Mouse (Mus musculus) regulatory T cell (primary cell): Measurements from ENCODE around the gene Trip4.

Experiments
- in situ Hi-C: fragments of 300-600 bp; cut with MboI, MseI; formaldehyde crosslinking; loops from one replicate; pipeline ENCODE4 v1.15.1; 2025; ENCODE audit warnings: high pct_unique_total_duplicates

Gene Trip4

DNA sequence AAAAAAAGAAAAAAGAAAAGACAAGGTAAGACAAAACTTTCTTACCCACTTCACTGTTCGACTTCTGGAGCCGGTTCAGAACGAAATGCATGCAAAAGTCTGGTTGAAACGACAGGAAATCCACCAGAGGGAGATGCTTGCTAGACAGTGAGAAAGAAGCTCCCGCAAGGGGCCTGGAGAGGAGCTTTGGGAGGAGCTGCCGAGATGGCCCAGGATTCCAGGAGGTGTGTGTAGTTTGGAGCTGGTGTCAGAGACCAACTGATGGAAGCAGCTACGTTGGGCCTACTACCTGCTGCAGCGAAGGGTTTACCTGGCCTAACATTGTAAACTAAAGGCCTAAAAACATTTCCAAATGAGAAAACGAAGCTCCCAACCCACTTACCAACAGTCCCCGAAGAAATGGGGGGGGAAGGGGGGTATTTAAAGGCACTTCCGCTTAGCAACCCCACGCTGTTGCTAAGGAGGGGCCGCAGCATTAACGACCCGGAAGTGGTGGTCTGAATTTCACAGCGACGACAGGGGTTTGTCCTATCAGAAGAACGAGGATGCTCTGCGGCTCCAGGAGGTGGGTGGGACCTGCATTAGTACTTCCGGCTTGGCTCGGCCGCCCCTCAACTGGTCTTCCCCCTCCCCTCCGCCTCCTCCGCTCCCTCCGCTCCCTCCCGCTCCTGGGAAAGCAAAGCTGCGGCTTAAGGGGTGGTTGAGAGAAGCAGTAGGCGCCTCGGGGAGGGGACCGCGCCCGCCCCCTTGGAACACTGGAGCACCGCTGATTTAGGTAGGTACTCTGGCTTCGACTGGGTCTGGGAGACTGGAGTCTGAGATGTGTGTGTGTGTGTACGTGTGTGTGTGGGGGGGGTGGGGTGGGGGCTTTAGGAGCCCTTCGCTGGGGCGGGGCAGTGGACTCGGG is at the start of gene Trip4, which contains the start of gene Csnk1g1:
Gene Trip4, minus strand, starts transcription at position 401 of the 907 bp plus-strand sequence.
Gene Csnk1g1, plus strand, starts transcription at position 531 of the 907 bp plus-strand sequence.
- in situ Hi-C loops: no loop called here

DNA sequence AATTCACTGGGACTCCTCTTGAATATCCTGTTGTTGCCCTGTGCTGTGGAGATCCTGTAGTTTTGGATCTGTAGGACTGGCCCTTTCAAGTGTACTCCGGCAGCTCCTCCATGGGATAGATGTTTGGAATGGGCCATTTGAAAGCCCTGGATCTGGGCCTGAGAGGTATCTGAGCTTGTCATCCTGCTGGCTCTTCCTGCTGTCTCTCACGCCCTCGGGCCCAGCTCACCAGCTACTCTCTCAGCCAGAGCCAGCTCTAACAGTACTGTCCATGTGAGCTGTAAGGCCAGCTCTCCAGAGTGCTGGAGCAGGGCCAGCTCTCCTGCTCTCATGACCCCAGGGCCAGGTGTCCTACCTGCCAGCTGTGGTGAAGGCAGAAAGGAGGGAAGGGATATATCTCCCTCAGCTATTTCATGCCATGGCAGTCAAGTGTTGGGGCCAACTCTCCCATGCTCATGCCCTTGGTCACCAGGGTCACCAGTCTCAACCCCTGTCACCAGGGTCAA is 42.5 kb upstream of the Trip4 start:
- in situ Hi-C loops: no loop called here

DNA sequence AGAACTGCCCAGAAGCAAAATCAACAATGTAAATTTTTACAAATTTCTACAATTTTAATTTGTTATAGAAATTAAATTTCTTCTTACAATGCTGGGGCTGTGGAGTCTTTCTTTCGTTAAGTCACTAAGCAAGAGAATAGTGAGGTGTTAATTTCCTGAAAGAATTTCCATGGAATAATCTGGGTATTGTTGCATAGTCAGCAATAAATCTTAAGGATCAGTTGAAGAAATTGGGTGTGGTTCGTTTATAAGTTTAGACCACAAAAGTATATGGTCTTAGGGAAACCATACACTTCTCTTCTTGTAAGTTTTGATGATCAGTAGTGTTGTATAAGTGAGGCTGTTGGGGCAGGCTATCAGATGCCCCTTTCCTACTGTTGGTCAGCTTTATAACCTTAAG is 29.0 kb upstream of the Trip4 start:
- in situ Hi-C loops: no loop called here

DNA sequence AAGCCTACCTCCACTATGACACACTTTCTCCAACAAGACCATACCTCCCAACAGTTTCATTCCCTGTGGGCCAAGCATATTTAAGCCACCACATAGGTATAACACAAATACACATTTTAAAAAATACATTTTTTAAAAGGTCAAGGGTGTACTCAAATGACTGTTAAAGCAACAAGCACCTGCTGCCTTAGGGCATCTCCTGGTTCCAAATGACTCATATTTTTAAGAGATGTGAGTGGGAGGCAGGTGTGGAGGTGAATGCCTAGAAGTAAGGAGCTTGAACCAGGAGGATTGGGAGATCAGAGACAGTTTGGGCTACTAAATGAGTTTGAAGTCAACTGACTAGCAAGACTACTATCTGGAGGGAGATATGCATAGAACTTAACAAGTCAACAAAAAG is 21.2 kb upstream of the Trip4 start:
- in situ Hi-C loops: no loop called here

DNA sequence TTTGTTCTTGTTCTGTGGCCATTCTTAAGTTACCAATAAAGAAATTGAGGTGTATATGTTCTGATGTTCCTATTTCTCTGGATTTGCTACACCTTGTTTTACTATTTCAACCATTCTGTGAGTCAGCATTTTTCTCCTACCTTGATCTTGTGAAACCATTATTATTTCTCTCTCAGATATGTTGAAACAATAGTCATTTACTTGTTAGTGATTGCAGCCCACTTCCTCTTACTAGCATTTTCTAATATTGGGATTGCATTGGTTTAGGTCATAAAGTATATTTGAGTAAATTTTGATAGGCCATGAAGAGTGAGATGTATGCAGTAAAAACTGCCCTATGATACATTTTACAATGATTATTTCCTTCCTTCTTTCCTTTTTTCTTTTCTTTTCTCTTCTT is 19.9 kb upstream of the Trip4 start:
- in situ Hi-C loops: no loop called here

DNA sequence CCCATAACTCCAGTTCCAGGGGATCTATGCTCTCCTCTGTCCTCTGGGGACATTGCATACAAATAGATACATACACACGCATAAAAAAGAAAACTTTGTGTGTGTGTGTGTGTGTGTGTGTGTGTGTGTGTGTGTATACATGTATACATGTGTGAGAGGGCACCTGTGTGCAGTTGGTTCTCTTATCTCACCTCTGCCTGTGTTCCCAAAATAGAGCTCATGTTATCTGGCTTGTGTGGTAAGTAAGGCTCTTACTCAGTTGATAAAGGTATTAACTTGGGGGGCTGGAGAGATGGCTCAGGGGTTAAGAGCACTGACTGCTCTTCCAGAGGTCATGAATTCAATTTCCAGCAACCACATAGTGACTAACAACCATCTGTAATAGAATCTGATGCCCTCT is 8.4 kb upstream of the Trip4 start:
- in situ Hi-C loops: no loop called here

DNA sequence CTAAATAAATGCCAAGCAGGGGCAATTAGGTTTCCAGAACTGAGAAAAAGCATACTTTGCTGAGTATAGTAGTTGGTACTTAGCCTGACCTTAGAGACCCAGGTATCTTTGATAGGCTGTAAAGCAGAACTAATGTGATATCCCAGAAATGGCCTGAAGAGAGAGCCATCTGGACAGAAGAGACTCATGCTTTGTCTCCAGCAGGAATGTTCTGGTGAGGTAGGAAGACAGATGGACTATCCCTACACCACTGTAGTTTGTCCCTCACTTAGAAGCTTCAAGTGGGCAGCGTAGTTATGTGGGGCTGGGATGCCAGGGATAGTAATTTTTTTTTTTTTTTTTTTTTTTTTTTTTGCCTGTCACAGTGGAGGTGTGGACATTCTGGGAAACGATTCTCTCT is 5.4 kb upstream of the Trip4 start:
- in situ Hi-C loops: no loop called here

DNA sequence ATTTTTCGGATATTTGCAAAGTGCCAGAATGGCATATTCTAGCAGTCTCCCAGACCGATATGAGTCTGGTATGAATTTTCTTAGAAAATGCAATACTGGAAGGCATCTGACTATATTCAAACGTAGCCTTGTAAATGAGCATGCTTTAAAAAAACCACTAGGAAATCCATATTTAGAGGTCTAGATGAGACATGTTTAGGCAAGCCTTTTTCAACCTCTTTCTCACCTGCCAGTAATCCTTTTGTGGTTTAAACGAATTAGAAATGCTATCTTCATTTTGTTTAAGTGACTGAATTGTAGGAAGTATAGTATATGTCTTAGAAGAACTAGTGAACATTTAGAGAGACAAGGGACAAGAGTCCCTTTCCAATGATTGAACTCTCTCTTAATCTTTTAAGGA is 1.2 kb upstream of the Trip4 start:
- in situ Hi-C loops: no loop called here

DNA sequence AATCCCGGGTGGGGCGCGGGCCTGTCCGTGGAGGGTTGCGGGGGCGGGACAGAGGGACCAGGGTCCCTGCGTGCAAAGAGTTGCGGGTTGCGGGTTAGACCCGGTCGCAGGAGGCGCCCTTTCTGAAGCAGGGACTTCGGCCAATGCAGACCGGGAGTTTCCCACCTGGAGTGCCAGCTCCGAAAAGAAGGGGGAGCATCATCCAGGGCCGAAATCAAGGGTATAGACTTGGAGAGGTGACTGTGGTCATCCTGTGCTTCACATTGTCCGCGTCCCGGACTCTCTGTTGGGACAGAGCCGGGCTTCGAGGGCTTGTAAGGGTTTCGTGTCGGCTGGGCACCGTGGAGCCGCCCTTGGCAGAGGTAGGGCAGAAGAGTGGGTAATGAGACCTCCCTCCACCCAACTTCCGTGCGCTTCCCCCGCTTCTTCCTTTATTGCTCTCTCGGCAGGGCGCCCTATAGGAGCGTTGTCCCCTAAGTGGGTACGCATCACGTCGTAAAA is 757 bp upstream of the Trip4 start:
- in situ Hi-C loops: no loop called here

DNA sequence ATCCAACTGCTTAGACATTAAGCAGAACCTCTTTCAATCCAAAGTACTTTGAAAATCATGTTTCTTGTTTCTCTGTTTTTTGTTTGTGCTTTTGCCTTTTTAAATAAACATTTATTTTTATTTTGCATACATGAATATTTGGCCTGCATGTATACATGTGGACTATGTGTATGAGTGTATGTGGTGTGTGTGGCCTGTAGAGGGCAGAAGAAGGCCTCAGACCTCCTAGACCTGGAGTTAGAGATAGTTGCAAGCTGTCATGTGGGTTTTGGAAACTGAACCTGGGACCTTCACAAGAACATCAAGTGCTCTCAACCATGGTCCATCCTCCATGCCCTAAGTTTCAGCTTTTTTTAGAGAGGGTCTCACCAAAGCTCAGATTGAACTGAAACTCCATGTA is 5.2 kb downstream of the Trip4 start:
- in situ Hi-C loops: no loop called here

DNA sequence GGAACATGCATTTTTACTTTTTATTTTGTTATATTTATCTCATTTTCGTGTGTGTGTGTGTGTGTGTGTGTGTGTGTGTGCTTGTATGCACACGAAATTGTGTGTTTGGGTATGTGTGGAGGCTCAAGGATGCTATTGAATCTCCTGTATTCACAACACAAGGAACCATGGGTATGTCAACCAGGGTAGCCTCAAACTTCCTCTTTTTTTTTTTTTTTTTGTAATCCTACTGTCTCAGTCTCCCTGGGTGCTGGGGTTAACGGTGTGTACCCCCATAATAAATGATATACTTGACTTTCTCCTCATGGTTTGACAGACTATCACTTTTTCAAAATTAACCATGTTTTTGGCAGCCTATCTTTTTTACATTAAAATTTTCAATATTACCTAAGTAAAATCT is 5.7 kb downstream of the Trip4 start:
- in situ Hi-C loops: no loop called here

DNA sequence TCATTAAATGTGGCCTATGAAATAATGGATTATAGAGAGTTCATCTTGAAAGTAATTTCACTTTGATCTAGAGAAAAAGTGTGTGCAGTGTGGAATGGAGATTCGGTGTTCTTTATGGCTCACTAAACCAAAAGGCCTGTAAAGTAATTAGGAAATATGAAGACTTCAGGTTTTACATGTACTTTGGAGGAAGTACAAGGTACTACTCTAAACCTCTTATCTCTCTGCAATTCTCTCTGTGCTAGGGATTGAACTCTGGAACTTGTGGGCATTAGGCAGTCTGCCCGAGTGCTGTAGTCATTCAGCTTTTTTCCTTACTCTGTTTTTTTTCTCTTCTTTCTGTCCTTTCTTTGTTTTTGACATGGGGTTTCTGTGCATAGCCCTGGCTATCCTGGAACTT is 11.6 kb downstream of the Trip4 start:
- in situ Hi-C loops: no loop called here

DNA sequence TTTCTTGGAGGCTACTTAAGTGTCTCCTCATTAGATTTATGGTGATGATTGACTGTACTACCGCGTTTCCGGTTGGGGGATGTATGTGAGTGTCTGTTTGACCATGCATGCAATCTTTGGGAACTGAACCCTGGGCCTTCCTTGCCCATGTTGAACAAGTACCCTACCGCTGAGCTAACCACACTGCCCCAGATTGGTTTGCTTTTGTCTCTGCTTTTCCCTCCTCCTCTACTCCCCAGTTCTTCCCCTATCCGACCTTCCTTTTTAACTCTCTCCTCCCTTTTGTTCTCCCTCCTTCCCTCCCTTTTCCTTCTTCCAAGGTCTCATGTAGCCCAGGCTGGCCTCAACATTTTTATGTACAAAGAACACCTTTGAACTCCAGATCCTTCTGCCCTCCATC is 17.5 kb downstream of the Trip4 start:
- in situ Hi-C loops: no loop called here

DNA sequence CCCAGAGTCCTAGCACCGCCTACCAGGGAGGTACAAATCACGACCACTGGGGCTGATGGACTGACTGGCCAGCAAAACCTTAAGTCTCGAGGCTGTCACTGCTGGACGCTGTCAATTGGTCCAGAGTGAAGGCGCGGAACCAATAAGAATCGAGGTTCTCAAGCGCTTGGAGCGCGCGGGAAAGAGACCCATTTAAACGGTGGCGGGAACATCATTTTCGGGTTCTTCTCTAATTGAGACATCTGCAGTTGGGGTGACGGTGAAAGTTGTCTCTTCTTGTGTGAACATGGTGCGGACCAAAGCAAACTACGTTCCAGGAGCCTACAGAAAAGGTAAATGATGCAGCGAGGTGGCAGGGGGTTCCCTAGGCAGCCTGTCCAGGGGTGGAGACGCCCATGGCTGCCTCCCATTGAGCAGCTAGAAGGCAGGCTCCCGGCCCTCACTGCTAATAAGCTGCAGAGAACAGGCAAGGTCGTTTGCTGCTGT is 18.4 kb downstream of the Trip4 start, which contains the start of gene Pclaf:
Gene Pclaf, plus strand, starts transcription at position 95 of the 486 bp plus-strand sequence.
- in situ Hi-C loops: no loop called here

DNA sequence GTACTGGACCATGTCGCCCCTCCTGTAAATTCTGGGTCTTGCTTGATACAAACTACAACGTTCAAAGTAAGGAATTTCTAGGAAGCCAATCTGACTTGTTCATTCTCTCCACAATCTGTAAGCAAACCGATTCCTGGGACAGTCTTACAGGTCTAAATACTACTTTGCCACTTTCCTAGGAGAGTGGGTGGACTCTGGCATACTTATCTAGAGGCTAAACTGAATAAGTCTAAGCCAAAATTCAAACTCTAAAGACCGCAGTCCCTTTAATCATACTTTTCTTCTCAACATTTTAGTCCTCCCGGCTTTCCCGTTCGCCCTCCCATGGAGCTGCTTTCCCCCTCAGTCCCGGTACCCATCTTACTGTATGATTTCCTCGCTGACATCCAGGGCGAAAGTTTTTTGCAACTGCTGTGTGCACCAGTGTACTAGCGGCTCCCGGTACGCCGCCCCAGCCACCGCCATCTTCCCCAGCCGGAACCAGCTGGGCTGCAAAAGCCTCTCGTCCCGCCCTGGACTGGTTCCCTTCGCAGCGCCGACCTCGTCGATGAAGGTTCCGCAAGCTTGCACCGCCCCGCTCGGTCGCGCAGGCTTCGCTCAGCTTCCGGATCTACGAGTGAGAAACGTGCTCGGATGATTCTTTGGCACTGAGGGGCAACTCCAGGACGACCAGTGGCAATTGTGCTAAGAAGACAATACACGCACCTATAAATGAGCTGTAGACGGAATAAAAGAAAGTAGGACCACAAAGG is 23.9 kb downstream of the Trip4 start:
- in situ Hi-C loops: no loop called here

DNA sequence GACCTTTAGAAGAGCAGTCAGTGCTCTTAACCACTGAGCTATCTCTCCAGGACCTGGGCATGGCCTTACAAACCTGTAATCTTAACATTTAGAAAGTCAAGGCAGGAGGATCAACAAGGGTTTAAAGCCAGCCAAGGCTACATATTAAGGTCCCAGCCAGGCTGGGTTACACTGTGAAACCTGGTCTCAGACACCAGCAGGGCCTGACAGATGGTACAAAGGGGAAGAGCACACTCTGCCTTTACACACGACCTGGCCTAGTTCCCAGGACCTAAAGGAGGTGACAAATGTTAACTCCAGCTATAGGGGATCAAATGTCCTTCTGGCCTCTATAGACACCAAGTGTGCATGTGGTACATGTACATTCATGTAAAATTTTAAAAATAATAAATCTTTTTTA is 48.9 kb downstream of the Trip4 start:
- in situ Hi-C loops: no loop called here

DNA sequence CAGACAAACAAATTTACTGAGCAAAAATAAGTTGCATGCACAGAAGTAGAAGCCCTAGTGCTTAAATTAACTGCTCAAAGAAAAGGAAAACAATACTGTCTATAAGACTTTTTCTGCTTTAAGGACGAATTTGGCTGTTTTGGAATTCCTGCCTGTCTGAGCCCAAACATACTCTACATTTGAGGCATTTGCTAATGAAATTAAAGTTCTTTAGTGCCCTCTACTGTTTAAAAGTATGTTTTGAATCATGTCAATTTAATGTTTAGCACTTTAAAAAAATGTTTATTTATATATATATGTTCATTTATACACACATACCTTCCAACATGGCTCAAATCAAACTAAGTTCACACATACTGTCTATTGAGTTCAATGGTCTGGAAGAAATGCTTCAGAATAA is 58.4 kb downstream of the Trip4 start:
- in situ Hi-C loops: loop anchor here (5.0 kb wide), 1 partner anchor 98 kb away; no protein-coding TSS in a partner anchor

DNA sequence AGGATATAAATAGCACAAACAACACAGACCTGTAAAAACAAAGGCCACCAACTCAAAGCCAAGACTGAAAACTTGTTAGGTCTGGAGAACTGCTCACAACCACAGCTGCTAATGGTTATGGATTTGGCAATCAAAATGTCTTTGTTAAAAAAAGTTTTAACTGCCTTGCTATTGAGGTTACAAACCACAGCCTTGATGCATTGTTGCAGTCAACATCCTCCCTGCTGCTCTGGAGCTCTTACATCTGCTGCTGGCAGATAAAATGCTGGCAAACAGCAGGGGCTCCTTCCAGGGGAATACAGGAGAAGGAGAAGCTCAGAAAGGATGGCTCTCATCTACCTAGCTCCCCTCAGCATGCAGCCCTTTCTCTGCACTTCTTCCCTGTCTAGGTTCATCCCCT is 60.4 kb downstream of the Trip4 start:
- in situ Hi-C loops: loop anchor here (10.0 kb wide), 2 partner anchors 73 to 243 kb away; no protein-coding TSS in a partner anchor

DNA sequence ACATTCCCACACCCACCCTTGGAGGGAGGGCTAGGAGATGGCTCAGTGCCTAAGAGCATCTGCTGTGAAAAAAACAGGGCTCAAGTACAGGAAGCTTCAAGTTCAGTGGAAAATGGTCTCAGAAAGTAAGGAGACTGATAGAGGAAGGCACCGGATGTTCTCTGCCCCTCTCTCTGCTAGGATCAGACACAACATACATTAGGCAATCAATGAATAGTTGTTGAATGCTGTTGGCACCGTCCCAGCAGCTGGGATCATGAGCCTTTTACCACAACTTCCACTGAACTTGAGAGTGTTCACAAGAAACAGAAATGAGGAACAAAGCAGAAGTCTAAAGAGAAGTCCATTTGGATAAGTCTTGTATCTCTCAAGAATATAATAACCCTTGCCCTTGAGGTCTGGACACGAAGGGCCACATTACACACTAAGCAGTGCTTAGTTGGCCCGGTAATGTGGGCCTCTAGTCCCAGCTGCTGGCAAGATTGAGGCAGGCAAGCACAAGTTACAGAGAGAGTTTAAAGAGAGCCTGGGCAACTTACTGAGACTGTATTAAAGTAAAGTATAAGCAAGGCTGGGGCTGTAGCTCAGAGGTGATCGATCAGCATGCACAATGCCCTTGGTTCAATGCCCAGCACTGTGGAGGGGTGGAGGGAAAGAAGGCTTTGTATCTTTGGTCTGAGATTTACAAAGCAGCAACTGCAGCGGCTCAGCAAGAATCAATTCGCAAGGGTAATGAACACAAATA is 64.0 kb downstream of the Trip4 start:
- in situ Hi-C loops: loop anchor here (10.0 kb wide), 2 partner anchors 70 to 240 kb away; no protein-coding TSS in a partner anchor

DNA sequence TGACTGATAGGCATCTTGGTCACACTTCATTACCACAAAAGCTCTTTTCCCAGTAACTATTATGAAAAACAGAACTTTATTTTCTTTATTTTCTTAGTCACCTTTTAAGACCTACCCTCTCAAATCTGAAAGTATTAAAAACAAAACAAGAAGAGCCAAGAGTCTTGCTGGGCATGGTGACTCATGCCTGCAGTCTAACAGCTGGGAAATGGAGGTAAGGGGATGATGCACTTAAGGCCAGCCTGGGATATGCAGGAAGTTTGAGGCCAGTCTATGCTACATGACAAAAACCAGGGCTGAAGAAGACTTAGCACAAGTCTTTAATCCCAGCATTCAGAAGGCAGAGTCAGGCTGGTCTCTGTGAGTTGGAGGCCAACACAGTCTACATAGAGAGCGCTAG is 68.8 kb downstream of the Trip4 start:
- in situ Hi-C loops: loop anchor here (10.0 kb wide), 2 partner anchors 65 to 235 kb away; no protein-coding TSS in a partner anchor

DNA sequence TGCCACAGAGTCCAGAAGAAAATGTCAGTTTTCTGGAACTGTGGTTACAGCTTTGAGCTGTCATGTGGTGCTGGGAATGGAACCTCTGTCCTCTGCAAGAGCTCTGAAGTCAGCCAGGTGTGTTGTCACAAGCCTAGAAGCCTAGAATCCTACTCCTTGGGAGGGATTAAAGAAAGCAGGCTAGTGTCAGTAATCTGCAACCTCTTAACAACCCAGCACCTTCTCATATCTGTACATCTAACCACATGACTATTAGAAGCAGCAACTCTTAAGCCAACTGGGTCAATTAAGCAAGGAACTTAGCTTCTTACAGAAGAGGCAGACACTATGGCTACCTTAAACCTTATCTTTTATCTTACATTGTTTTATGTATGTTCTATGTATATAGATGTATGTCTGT is 71.7 kb downstream of the Trip4 start:
- in situ Hi-C loops: no loop called here
